In genomic region chr1:127221998-127222736, GRCm38 (mm10) we compare ENCODE assay signal across 25 mouse cellular contexts. TPM values are rescaled to one million over a fixed set of nuclear protein-coding genes. Genes with fewer than 3 reads are reported as not detected.
A peak's percentile ranks its signal among the peaks of the same experiment; 100 is the strongest.
DNase-seq lines count a peak whose midpoint lies in the region; ATAC-seq and TF ChIP-seq lines count a peak whose summit lies in the region.
"Had no signal": no experiment of that assay in that cellular context is flagged by ENCODE, and none has a peak within 500 bp of the region (broad histone marks: within the 10 kb centered on the region; RNA-seq: fewer than 3 reads in every experiment).

No protein-coding gene starts in this region.

- H3K4me1 ChIP-seq in lung, adult 2 months (ENCODE audit: control insufficient read depth, insufficient read depth, low read length), result peaks cover 7% of the 10 kb centered on the region
- H3K4me1 ChIP-seq: lung, embryonic 15.5 days had no signal

- TF ChIP-seq CTCF in lung, adult 2 months (IDR thresholded peaks at IDR 0.05; ENCODE audit: insufficient read depth, low read length), result no peak

- H3K4me3 ChIP-seq in lung, adult 2 months (replicated peaks; ENCODE audit: extremely low read depth, low read depth, low read length), result no peak overlapping the region
- H3K4me3 ChIP-seq: forebrain, embryonic 12.5 days; heart, embryonic 13.5 days; hindbrain, embryonic 10.5 days; hindbrain, embryonic 15.5 days; lung, embryonic 15.5 days had no signal

- TF ChIP-seq POLR2A in lung, adult 2 months (IDR thresholded peaks at IDR 0.05; ENCODE audit: borderline replicate concordance, extremely low read depth, low read depth, low read length), result no peak

- peak; percentile 60 for ATAC-seq in granulocyte monocyte progenitor cell, adult 5-6 weeks (replicated peaks; ENCODE audit: poor library complexity, severe bottlenecking)
- ATAC-seq: activated CD4-positive, CD25-positive, alpha-beta regulatory T cell, adult 4 months; forebrain, postnatal 0 days; inflammation-experienced regulatory T-cells, adult 6 months; midbrain, embryonic 16.5 days had no signal

- DNase-seq in lung, adult 18-20 months, result peak; percentile 41 to 59
- no peak for DNase-seq in lung, adult 2 months
- peak; percentile 31 to 50 for DNase-seq in lung, postnatal 4 days
- no peak for DNase-seq in right cerebral cortex, postnatal 14 days
- DNase-seq in spleen, adult 18-20 months, result no peak
- no peak for DNase-seq in ovary, postnatal 36 days (ENCODE audit: low spot score)
- DNase-seq: adrenal gland, adult 2 months; adrenal gland, postnatal 36 days; B cell, adult 2 months; cerebellum, adult 9-11 months; forebrain, postnatal 0 days; heart, postnatal 10 days; kidney, adult 11 months; layer of hippocampus, postnatal 36 days; left cerebral cortex, postnatal 4 days; thymus, postnatal 4 days had no signal

- 68% methylated on average over 8 of the region's 8 CpGs for WGBS in lung, adult 2 months

RNA-seq across cellular contexts. Expression of gene Mgat5, which starts 17.4 kb away (rescaled TPM):
- polyA plus RNA-seq in lung, adult 2 months (2012; rRNA removed), result 6.9 and 9.0 TPM in 2 replicates
- 78.8 and 93.3 TPM in 2 replicates for total RNA-seq in granulocyte monocyte progenitor cell, adult 5-6 weeks (2014; fragmentation: Nextera tagmentation)
- 80.5 and 82.1 TPM in 2 replicates for total RNA-seq in granulocyte monocyte progenitor cell, adult 5-6 weeks (2017)

Comparison
In these comparisons a context has a peak if more than half of its experiments do, and no peak if none do; other contexts are left out.
1. DNase-seq: peak in lung, adult 18-20 months (2 of 2) and lung, postnatal 4 days (2 of 2); none in lung, adult 2 months (single experiment), right cerebral cortex, postnatal 14 days (single experiment), spleen, adult 18-20 months (0 of 2) and ovary, postnatal 36 days (single experiment).